Mouse (Mus musculus): Measurements from ENCODE around the gene Tmem240.

DNA sequence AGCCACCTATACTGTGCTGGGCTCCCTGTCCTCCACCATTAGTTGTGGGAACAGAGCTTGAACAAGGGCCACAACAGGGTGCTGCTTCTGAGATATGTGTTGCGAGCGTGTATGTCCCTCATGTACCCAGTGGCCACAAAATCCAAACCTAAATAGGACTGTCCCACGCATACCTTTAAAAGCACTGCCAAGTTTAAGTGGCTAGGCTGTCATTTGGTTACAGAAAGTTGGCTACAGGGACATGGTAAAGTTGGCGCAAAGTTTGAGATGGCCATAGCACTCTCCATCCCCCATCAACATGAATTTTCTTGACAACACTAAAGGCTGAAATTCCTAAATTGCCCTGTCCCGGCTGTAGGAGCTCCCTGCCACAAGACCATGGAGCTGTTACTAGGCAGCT lies 10.5 kb downstream of the Tmem240 start:
- TF ChIP-seq CTCF (IDR thresholded peaks at IDR 0.05; ENCODE audit: insufficient read depth, low read depth, low read length) (no peak), POLR2A (IDR thresholded peaks at IDR 0.05; ENCODE audit: insufficient read depth, low read depth, low read length) (no peak)

Measured in olfactory bulb, adult 2 months (tissue).